Mouse (Mus musculus): ENCODE results near the gene Gng13. TPM values are rescaled to one million over a fixed set of nuclear protein-coding genes. Genes with fewer than 3 reads are reported as not detected.

The Gng13 gene
- not detected for total RNA-seq (2023)

DNA sequence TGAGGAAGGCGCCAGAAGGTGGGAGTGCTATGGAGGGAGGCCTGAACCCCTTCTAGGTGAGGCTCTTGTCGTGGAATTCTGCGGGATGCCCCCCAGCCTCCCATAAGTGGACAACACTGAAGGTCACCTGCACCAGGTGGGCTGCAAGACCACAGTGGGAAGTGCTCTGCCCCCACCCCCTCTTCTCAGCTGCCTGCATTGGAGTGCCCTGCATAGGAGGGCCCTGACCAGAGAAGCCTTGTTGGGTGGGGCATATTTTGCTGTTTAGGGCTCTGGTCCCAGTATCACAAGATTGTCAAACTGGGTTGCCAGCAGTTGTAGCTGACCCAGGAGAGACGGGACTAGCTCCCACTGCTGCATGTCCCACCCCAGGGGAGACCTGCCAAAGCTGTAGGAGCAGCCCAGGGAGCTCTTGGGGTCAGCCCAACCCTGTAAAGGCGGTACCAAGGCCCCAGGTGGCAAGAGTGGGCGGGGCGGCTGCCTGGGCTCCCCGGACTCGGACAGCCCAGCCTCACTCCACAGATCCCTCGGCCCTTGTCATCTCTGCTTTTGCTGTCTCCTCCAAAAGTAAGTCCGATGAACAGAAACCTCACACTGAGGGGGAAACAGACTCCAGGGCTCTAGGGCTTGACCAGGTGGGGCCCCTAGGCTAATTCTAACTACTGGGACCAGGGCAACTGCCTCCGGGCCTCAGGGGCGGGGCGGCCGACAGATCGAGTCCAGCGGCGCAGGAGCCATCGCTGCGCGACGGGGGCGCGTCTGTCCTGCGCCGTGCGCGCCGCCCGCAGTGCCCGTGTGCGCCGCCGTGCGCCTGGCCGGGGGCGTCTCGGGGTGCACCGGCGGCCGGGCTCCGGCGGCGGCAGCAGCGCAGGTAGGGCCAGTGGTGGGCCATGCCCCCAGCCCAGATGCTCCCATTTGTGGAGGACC, at the start of gene Gng13:
Gng13 (plus strand) TSS at position 461 of the 927 bp plus-strand sequence.

DNA sequence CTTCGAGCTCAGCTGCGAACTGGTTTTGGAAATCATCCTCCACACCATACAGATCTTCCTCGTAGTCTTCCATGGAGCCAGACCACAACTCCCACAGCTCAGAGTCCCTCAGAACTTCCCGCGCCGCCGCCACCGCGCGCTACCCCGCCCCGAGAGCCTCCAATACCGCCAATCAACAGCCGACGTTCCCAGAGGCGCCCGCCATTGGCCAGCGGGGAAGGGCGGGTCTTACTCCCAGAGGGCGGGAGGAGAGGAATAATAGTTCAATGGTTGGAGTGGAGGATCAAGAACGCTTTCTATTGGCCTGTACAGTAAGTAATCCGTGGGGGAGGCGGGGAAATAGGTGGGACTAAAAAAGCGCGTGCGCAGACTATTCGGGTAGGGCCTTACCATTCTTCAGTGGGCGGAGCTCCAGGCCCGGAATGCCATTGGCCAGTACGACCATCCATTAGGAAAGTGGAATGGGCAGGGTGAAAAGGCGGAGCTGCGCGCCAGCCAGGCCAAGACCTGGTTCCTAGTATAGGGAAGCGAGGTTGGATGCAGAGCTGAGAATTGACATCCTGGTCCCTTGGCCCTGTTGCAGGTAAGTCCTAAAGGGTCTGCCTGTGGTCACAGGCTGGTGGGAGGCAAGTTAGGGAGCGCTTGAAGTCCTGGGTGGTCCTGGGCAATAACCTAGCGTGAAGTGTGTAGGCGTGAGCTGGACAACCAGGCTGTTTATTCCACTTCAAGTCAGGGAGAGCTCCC, 10.5 kb downstream of the Gng13 start, which contains the start of the genes Chtf18 and Rpusd1:
Chtf18 (minus strand) TSS at position 155 of the 744 bp plus-strand sequence.
Rpusd1 (plus strand) TSS at position 406 of the 744 bp plus-strand sequence.

DNA sequence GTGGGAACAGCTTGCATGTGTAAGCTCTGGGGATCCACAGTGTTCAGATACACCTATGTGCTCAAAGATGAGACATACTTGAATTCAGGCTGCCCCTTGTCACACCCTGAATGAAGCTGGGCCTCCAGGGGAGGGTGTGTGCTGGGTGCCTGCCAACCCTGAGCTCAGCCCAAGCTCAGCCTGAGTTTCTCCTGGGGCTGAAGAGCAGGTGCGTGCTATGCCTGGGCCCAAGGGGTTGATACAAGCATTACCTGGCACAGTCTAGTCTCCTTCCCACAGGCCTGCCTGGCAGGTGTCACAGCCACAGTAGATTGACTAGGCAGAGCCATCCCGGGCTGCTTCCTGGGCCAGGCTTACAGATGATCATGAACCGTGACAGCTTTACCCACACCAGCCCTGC, 18.8 kb downstream of the Gng13 start, which contains the start of gene Mslnl:
Mslnl (plus strand) TSS at position 298 of the 400 bp plus-strand sequence.

DNA sequence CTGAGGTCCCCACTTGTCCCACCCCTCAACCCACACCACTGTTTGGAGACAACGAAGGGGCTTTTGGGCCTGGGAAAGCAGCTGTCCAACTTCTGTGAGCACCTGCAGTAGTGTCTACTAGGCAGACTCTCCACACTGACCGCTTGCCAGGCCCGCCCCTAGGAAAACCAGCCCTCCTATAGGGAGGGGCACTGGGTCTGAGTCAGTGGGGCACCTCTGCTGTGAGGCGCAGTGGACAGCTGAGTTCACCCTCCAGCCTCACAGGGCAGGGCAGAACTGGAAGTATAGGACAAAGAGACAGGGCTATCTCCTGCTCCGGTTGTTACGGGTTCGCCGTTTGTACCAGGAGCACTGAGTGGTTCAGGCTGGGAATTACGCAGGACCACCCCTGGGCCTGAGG, 37.3 kb downstream of the Gng13 start, which contains the start of gene Msln:
Msln (minus strand) TSS at position 138 of the 400 bp plus-strand sequence.

Other genes with a start within 250 kb of the Gng13 start
- not detected for gene Sstr5, start 219.9 kb upstream of the Gng13 start, total RNA-seq (2023)
- 0.43 TPM for gene Sox8, start 146.5 kb upstream of the Gng13 start, total RNA-seq (2023)
- gene Lmf1, start 138.1 kb upstream of the Gng13 start, total RNA-seq (2023): 33.3 TPM
- gene Chtf18, start 10.2 kb downstream of the Gng13 start, total RNA-seq (2023): 10.9 TPM
- 4.2 TPM for gene Rpusd1, start 10.5 kb downstream of the Gng13 start, total RNA-seq (2023)
- gene Mslnl, start 18.9 kb downstream of the Gng13 start, total RNA-seq (2023): not detected
- gene Msln, start 37.2 kb downstream of the Gng13 start, total RNA-seq (2023): not detected
- 26.5 TPM for gene Narfl, start 56.6 kb downstream of the Gng13 start, total RNA-seq (2023)
- gene Haghl, start 68.5 kb downstream of the Gng13 start, total RNA-seq (2023): 21.2 TPM
- gene Ccdc78, start 69.4 kb downstream of the Gng13 start, total RNA-seq (2023): not detected
- 44.7 TPM for gene Fam173a, start 75.7 kb downstream of the Gng13 start, total RNA-seq (2023)
- gene AC134908.4, start 78.5 kb downstream of the Gng13 start, total RNA-seq (2023): not detected
- gene Metrn, start 80.0 kb downstream of the Gng13 start, total RNA-seq (2023): 22.7 TPM
- not detected for gene Fbxl16, start 91.9 kb downstream of the Gng13 start, total RNA-seq (2023)
- 22.7 TPM for gene Wdr24, start 106.5 kb downstream of the Gng13 start, total RNA-seq (2023)
- 32.0 TPM for gene Jmjd8, start 111.7 kb downstream of the Gng13 start, total RNA-seq (2023)
- gene Stub1, start 116.2 kb downstream of the Gng13 start, total RNA-seq (2023): 61.9 TPM
- 7.2 TPM for gene Rhbdl1, start 120.1 kb downstream of the Gng13 start, total RNA-seq (2023)
- 9.9 TPM for gene Gm20683, start 124.6 kb downstream of the Gng13 start, total RNA-seq (2023)
- 72.3 TPM for gene Rhot2, start 127.7 kb downstream of the Gng13 start, total RNA-seq (2023)
- gene Wdr90, start 144.3 kb downstream of the Gng13 start, total RNA-seq (2023): 28.9 TPM
- 8.2 TPM for gene Mcrip2, start 151.6 kb downstream of the Gng13 start, total RNA-seq (2023)
- gene Mettl26, start 157.9 kb downstream of the Gng13 start, total RNA-seq (2023): 29.2 TPM
- 5.9 TPM for gene Wfikkn1, start 163.7 kb downstream of the Gng13 start, total RNA-seq (2023)
- gene Rab40c, start 202.6 kb downstream of the Gng13 start, total RNA-seq (2023): 23.6 TPM
- 55.6 TPM for gene Pigq, start 227.8 kb downstream of the Gng13 start, total RNA-seq (2023)
- gene Nhlrc4, start 227.8 kb downstream of the Gng13 start, total RNA-seq (2023): not detected
- not detected for gene A930017K11Rik, start 235.4 kb downstream of the Gng13 start, total RNA-seq (2023)

All from CD8-positive naive resting alpha-beta T cell, adult 57 days (primary cell).